In genomic region chr5:134455186-134455895, GRCm38 (mm10) we compare ENCODE assay signal across 8 mouse cellular contexts. TPM values are rescaled to one million over a fixed set of nuclear protein-coding genes. Genes with fewer than 3 reads are reported as not detected.
DNase-seq lines count a peak whose midpoint lies in the region; ATAC-seq and TF ChIP-seq lines count a peak whose summit lies in the region.

No protein-coding gene starts in this region.

- no peak for TF ChIP-seq EP300 in ES-Bruce4 (IDR thresholded peaks at IDR 0.05; ENCODE audit: insufficient read depth, low read depth, low read length)
- TF ChIP-seq EP300 in heart, postnatal 0 days (IDR thresholded peaks at IDR 0.05; ENCODE audit: low read depth) = no peak

- H3K36me3 ChIP-seq in ES-Bruce4 (ENCODE audit: control insufficient read depth, insufficient read depth, low read length, poor library complexity, severe bottlenecking) = no peaks in the 10 kb centered on the region
- no peaks in the 10 kb centered on the region for H3K36me3 ChIP-seq in heart, postnatal 0 days (replicated peaks; ENCODE audit: control insufficient read depth, insufficient read depth, low read length)
- peaks cover 24% of the 10 kb centered on the region for H3K36me3 ChIP-seq in limb, embryonic 12.5 days
- peaks cover 24% of the 10 kb centered on the region for H3K36me3 ChIP-seq in midbrain, embryonic 12.5 days

- peak overlapping the region; percentile 83 for H3K4me2 ChIP-seq in heart, postnatal 0 days (ENCODE audit: low read depth, low read length)
- peak overlapping the region; percentile 89 for H3K4me2 ChIP-seq in limb, embryonic 12.5 days
- peak overlapping the region; percentile 83 for H3K4me2 ChIP-seq in midbrain, embryonic 12.5 days (replicated peaks)

- peaks cover 3% of the 10 kb centered on the region for H3K4me1 ChIP-seq in ES-Bruce4 (ENCODE audit: control insufficient read depth, insufficient read depth, low read length)
- H3K4me1 ChIP-seq in heart, postnatal 0 days (ENCODE audit: control insufficient read depth, insufficient read depth) = peaks cover 14% of the 10 kb centered on the region
- peaks cover 21% of the 10 kb centered on the region for H3K4me1 ChIP-seq in limb, embryonic 12.5 days (replicated peaks)
- peaks cover 18% of the 10 kb centered on the region for H3K4me1 ChIP-seq in midbrain, embryonic 12.5 days

- 3% methylated on average over 21 of the region's 21 CpGs for WGBS in heart, postnatal 0 days
- 2% methylated on average over 21 of the region's 21 CpGs for WGBS in limb, embryonic 12.5 days
- 2% methylated on average over 21 of the region's 21 CpGs for WGBS in midbrain, embryonic 12.5 days

- peak overlapping the region; percentile 88 for H3K9ac ChIP-seq in ES-Bruce4 (ENCODE audit: low read depth, poor library complexity, severe bottlenecking)
- H3K9ac ChIP-seq in heart, postnatal 0 days (replicated peaks; ENCODE audit: low read depth, low read length) = peak overlapping the region; percentile 90
- H3K9ac ChIP-seq in limb, embryonic 12.5 days (replicated peaks) = peak overlapping the region; percentile 96
- H3K9ac ChIP-seq in midbrain, embryonic 12.5 days (replicated peaks) = peak overlapping the region; percentile 91

- H3K27ac ChIP-seq in ES-Bruce4 (ENCODE audit: insufficient read depth, low read length) = 0 out of 2 replicates have a peak overlapping the region, but pooled peaks have one; percentile 5
- peak overlapping the region; percentile 90 for H3K27ac ChIP-seq in heart, postnatal 0 days (ENCODE audit: low read depth)
- H3K27ac ChIP-seq in limb, embryonic 12.5 days = peak overlapping the region; percentile 94
- peak overlapping the region; percentile 87 for H3K27ac ChIP-seq in midbrain, embryonic 12.5 days (replicated peaks)

- DNase-seq in 3134 (ENCODE audit: extremely low read depth, insufficient read length, low spot score) (peak; percentile 36), adipocyte (ENCODE audit: low spot score) (no peak)
- peak; percentile 65 for DNase-seq in embryo, embryonic 10 days (ENCODE audit: low spot score)
- DNase-seq in heart, postnatal 0 days (ENCODE audit: low spot score) = peak; percentile 60
- DNase-seq in thymus, postnatal 4 days = peak; percentile 85

- no peaks in the 10 kb centered on the region for H3K9me3 ChIP-seq in ES-Bruce4 (replicated peaks; ENCODE audit: control insufficient read depth, insufficient read depth, low read length, poor library complexity, severe bottlenecking)
- no peaks in the 10 kb centered on the region for H3K9me3 ChIP-seq in heart, postnatal 0 days (replicated peaks; ENCODE audit: control insufficient read depth, low read length)
- 0 out of 2 replicates have a peak, but pooled peaks cover 4% of the 10 kb centered on the region for H3K9me3 ChIP-seq in limb, embryonic 12.5 days
- peaks cover 5% of the 10 kb centered on the region; the same call in 1 of the 2 replicates for H3K9me3 ChIP-seq in midbrain, embryonic 12.5 days

- TF ChIP-seq POLR2A in ES-Bruce4 (IDR thresholded peaks at IDR 0.05; ENCODE audit: insufficient read depth, low read length) = no peak

- no peak for ATAC-seq in heart, postnatal 0 days (ENCODE audit: insufficient read depth, low read depth)
- ATAC-seq in limb, embryonic 12.5 days (ENCODE audit: insufficient number of reproducible peaks, insufficient read depth, low FRiP score, low TSS enrichment, low read depth) = peak; percentile 38; the same call in 1 of the 2 replicates
- ATAC-seq in midbrain, embryonic 12.5 days (ENCODE audit: low FRiP score, low read depth) = peak; percentile 55

- TF ChIP-seq CTCF in ES-Bruce4 (IDR thresholded peaks at IDR 0.05; ENCODE audit: low read depth, low read length) = no peak
- no peak for TF ChIP-seq CTCF in heart, postnatal 0 days (IDR thresholded peaks at IDR 0.05; ENCODE audit: low read depth)

- H3K4me3 ChIP-seq in ES-Bruce4 (ENCODE audit: low read depth, low read length) = peak overlapping the region; percentile 76
- H3K4me3 ChIP-seq in heart, postnatal 0 days (ENCODE audit: low read depth, low read length) = peak overlapping the region; percentile 72
- H3K4me3 ChIP-seq in limb, embryonic 12.5 days (replicated peaks) = peak overlapping the region; percentile 79
- peak overlapping the region; percentile 80 for H3K4me3 ChIP-seq in midbrain, embryonic 12.5 days

- H3K27me3 ChIP-seq in ES-Bruce4 (ENCODE audit: control insufficient read depth, insufficient read depth, low read length, poor library complexity, severe bottlenecking) = no peaks in the 10 kb centered on the region
- H3K27me3 ChIP-seq in heart, postnatal 0 days (ENCODE audit: control insufficient read depth, insufficient read depth, low read length) = no peaks in the 10 kb centered on the region
- no peaks in the 10 kb centered on the region for H3K27me3 ChIP-seq in limb, embryonic 12.5 days
- no peaks in the 10 kb centered on the region for H3K27me3 ChIP-seq in midbrain, embryonic 12.5 days

RNA-seq across cellular contexts. Expression of gene Gtf2ird1, which starts 1.2 kb away (rescaled TPM):
- 91.5 and 94.2 TPM in 2 replicates for polyA plus RNA-seq in ES-Bruce4 (2011; ENCODE audit: insufficient read depth, insufficient read length, low read depth, missing spikeins)
- 28.8 and 63.7 TPM in 2 replicates for total RNA-seq in heart, postnatal 0 days (2014; rRNA removed; ENCODE audit: low replicate concordance)
- 20.5 and 27.7 TPM in 2 replicates for polyA plus RNA-seq in heart, postnatal 0 days (2015; fragmentation: Nextera tagmentation; extraction: Ambion mirVana)
- 149 and 178 TPM in 2 replicates for polyA plus RNA-seq in limb, embryonic 12.5 days (2016; fragmentation: Nextera tagmentation; extraction: Ambion mirVana)
- polyA plus RNA-seq in midbrain, embryonic 12.5 days (2016; fragmentation: Nextera tagmentation; extraction: Ambion mirVana) = 120 and 122 TPM in 2 replicates

Comparison
In these comparisons a context has a peak if more than half of its experiments do, and no peak if none do; other contexts are left out.
1. H3K27ac ChIP-seq: peak in every context shown above with its lines; median percentile 94 in limb, embryonic 12.5 days; 90 in heart, postnatal 0 days; 87 in midbrain, embryonic 12.5 days; 5 in ES-Bruce4.